Mouse (Mus musculus) hindbrain, embryonic 11.5 days (tissue): ENCODE results near the gene Mab21l3. TPM values are rescaled to one million over a fixed set of nuclear protein-coding genes. Genes with fewer than 3 reads are reported as not detected.
"Not testable (repeated sequence)": the region's sequence is repeated elsewhere in the genome, so short reads cannot be mapped to it uniquely, and the experiment has no call there.

Source experiments
- ATAC-seq: fragments of 200-750 bp; cut with Nextera tagmentation; 2 replicates; pipeline ENCODE4 v1.8.0; 2017; ENCODE audit warnings: mild to moderate bottlenecking, moderate TSS enrichment, moderate library complexity; ENCODE audit not compliant: low FRiP score
- DNase-seq: peaks from one replicate; pipeline ENCODE4 v3.0.0-alpha.2; 2015; ENCODE audit warnings: low spot score
- H3K27ac ChIP-seq: fragments of 300-500 bp; sonication (generic); 2 replicates; pipeline ENCODE4 v1.5.1; 2014; ENCODE audit warnings: mild to moderate bottlenecking, low read depth, low read length
- H3K27me3 ChIP-seq: fragments of 300-500 bp; sonication (generic); 2 replicates; pipeline ENCODE4 v1.6.1; 2014; ENCODE audit warnings: mild to moderate bottlenecking, low read length, moderate library complexity, mixed read lengths; ENCODE audit not compliant: control insufficient read depth, insufficient read depth
- H3K36me3 ChIP-seq: fragments of 300-500 bp; sonication (generic); 2 replicates; pipeline ENCODE4 v1.6.1; 2014; ENCODE audit warnings: mild to moderate bottlenecking, low read length, moderate library complexity, mixed read lengths; ENCODE audit not compliant: control insufficient read depth, insufficient read depth
- H3K4me1 ChIP-seq: fragments of 300-500 bp; sonication (generic); replicated peaks from 2 replicates; pipeline ENCODE4 v1.6.1; 2014; ENCODE audit warnings: low read length, mixed read lengths; ENCODE audit not compliant: control insufficient read depth, insufficient read depth
- H3K4me2 ChIP-seq: fragments of 300-500 bp; sonication (generic); replicated peaks from 2 replicates; pipeline ENCODE4 v1.6.1; 2014; ENCODE audit warnings: mild to moderate bottlenecking, low read depth, low read length
- H3K4me3 ChIP-seq: fragments of 300-500 bp; sonication (generic); 2 replicates; pipeline ENCODE4 v1.5.1; 2014; ENCODE audit warnings: low read depth, low read length
- H3K9ac ChIP-seq: fragments of 300-500 bp; sonication (generic); 2 replicates; pipeline ENCODE4 v1.6.1; 2014; ENCODE audit warnings: low read depth, low read length
- H3K9me3 ChIP-seq: fragments of 300-500 bp; sonication (generic); 2 replicates; pipeline ENCODE4 v1.6.1; 2016; ENCODE audit warnings: low read length; ENCODE audit not compliant: control insufficient read depth
- WGBS: fragments of 180-500 bp; shearing (Covaris S2); extraction: QIAGEN DNeasy Blood & Tissue Kit; methylation state at CpG from one replicate; pipeline ENCODE4 v1.1.7; 2014; 5-methylcytosine and 5-hydroxymethylcytosine counted together
- polyA plus RNA-seq: library from polyadenylated mRNA; unstranded; fragments of >200 nt; fragmentation: Nextera tagmentation; extraction: Ambion mirVana; gene quantifications from 2 replicates; pipeline ENCODE4 v1.2.1, GENCODE M21; 2014

Gene Mab21l3
- polyA plus RNA-seq, 1 experiment from 2014 or later: 0.59 TPM

- ATAC-seq (no peak), DNase-seq (no peak)
- Histone ChIP-seq H3K27ac (no peak overlapping the region), H3K9me3 (no peaks in the 10 kb centered on the region), H3K4me3 (no peak overlapping the region), H3K36me3 (no peaks in the 10 kb centered on the region), H3K4me2 (no peak overlapping the region), H3K27me3 (no peaks in the 10 kb centered on the region), H3K4me1 (no peaks in the 10 kb centered on the region), H3K9ac (no peak overlapping the region)
- 34% methylated on average over 10 of the region's 10 CpGs for whole genome bisulfite sequencing
Measured at GRCm38 (mm10) chr3:101831189-101831858, 17.4 kb downstream of the Mab21l3 start.

DNA sequence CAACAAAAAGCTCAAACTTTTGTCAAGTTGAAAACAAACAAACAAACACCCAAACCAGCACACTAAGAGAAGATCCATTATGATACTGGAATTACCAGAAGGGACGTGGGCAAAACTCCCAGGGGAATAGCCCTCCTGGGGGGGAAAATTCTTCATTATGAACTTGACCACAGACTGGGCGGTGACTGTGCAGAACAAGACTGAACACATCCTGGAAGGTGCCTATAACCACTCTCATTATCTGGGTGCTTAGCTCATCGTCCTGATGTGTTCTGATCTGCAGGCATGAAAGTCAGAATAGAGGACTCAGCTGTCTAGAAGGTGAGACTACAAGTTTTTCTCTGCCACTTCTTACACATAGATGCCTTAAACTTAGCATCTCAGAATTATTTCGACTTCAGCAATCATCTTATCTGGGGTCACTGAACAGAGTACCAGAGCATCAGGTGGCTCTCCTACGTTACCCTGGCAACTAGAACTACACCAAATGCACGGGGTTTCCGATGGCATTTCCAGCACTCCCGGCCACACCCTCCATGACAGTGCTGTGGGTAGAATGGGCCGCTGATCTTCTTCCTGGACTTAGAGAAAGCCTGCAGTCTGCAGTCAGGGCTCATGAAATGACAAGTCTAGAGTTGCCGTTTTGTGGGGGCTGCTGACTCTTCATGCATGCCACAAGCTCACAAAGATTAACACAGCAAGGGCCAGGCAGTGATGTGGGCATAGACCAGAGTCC, 18.7 kb downstream of the Mab21l3 start:
- Histone ChIP-seq H3K4me3 (no peak overlapping the region), H3K36me3 (no peaks in the 10 kb centered on the region), H3K27me3 (no peaks in the 10 kb centered on the region), H3K9me3 (no peaks in the 10 kb centered on the region), H3K9ac (no peak overlapping the region), H3K27ac (no peak overlapping the region), H3K4me2 (no peak overlapping the region), H3K4me1 (no peaks in the 10 kb centered on the region)
- 79% methylated on average over 10 of the region's 10 CpGs for WGBS
- DNase-seq (no peak), ATAC-seq (no peak)

DNA sequence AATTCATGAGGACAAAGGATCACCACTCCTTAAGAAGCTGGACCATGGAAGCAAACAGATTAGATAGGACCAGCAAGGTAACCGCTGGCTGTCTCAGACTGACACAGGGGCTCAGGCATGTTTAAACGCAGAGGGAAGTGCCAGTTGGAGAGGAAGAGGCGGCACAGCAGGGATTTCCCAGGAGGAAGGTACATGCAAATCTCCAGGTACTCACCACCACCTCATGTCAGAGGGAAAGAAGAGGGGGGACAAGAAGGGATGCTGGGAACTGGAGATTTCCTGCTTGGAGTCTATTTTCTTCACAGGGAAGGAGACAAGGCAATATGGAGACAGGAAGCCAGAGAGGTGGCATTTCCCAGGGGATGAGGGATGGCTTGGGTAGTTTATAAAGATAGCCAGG, 20.2 kb downstream of the Mab21l3 start:
- no peak overlapping the region for H3K27ac ChIP-seq
- WGBS: 53% methylated on average over 3 of the region's 3 CpGs
- no peak for DNase-seq

GRCm38 (mm10) chr3:101827220-101827715, 21.5 kb downstream of the Mab21l3 start:
- no peak overlapping the region for H3K27ac ChIP-seq
- H3K9ac ChIP-seq: no peak overlapping the region
- no peaks in the 10 kb centered on the region for H3K4me1 ChIP-seq
- ATAC-seq (no peak), DNase-seq (no peak)
- WGBS: 83% methylated on average over 6 of the region's 6 CpGs
- no peak overlapping the region for H3K4me3 ChIP-seq
- H3K9me3 ChIP-seq: no peaks in the 10 kb centered on the region
- H3K4me2 ChIP-seq: no peak overlapping the region
- H3K27me3 ChIP-seq: no peaks in the 10 kb centered on the region
- H3K36me3 ChIP-seq: no peaks in the 10 kb centered on the region

More for the DNA sequence above, 20.2 kb downstream of the Mab21l3 start:
- no peak overlapping the region for H3K4me3 ChIP-seq
- ATAC-seq: no peak
- H3K4me1 ChIP-seq: no peaks in the 10 kb centered on the region
- H3K9me3 ChIP-seq: no peaks in the 10 kb centered on the region
- H3K27me3 ChIP-seq: no peaks in the 10 kb centered on the region
- H3K36me3 ChIP-seq: no peaks in the 10 kb centered on the region
- H3K4me2 ChIP-seq: no peak overlapping the region
- H3K9ac ChIP-seq: no peak overlapping the region

DNA sequence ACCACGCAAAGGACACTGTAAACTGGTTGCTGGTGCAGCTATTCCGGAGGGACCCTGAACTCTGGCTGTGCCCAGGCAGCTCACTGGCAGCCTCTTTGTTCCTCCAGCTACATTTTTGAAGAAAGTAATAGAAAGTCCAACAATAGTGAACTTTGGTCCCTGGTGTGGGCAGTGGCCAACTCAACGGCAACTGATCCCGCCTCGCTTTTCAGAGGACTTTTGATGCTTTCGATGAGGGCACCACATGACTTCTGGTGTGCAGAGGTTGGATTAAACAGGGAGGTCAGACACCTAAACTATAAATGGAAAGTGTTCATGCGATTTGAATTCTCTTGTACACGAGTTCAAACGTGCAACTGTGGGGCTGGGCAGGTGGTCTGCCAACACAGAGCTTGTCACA, 24.4 kb downstream of the Mab21l3 start:
- Histone ChIP-seq H3K9me3 (no peaks in the 10 kb centered on the region), H3K4me1 (no peaks in the 10 kb centered on the region), H3K27ac (no peak overlapping the region), H3K4me3 (no peak overlapping the region), H3K4me2 (no peak overlapping the region), H3K9ac (no peak overlapping the region), H3K27me3 (no peaks in the 10 kb centered on the region), H3K36me3 (no peaks in the 10 kb centered on the region)
- DNase-seq: no peak
- no peak for ATAC-seq
- 87% methylated on average over 9 of the region's 9 CpGs for WGBS

DNA sequence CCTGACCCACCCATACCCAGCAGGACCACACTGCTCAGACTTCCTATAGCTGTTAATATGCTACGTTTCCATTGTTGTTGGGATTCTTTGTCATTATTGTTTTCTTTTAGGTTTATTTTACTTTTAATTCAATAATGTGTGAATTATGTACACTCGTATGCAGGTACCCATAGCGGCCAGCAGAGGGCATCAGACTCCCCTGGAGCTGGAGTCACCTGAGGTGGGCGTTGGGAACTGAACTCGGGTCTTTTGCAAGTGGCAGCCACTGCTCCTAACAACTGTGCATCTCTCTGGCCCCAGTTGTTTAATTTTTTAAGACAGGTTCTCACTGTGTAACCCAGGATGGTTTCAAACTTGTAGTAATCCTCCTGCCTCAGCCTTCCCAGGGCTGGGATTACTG, 26.7 kb downstream of the Mab21l3 start:
- Histone ChIP-seq H3K9ac (no peak overlapping the region), H3K27ac (no peak overlapping the region), H3K4me1 (no peaks in the 10 kb centered on the region), H3K27me3 (no peaks in the 10 kb centered on the region), H3K9me3 (no peaks in the 10 kb centered on the region), H3K36me3 (no peaks in the 10 kb centered on the region), H3K4me2 (no peak overlapping the region), H3K4me3 (no peak overlapping the region)
- 78% methylated on average over 5 of the region's 5 CpGs for WGBS
- DNase-seq (no peak), ATAC-seq (no peak)

GRCm38 (mm10) chr3:101820708-101821107, 28.1 kb downstream of the Mab21l3 start:
- H3K4me2 ChIP-seq, H3K27ac ChIP-seq, H3K9ac ChIP-seq, ATAC-seq, H3K27me3 ChIP-seq, H3K9me3 ChIP-seq, H3K4me1 ChIP-seq, DNase-seq, H3K36me3 ChIP-seq, H3K4me3 ChIP-seq: not testable (repeated sequence)
- WGBS: 84% methylated on average over 3 of the region's 3 CpGs

GRCm38 (mm10) chr3:101816006-101816405, 32.8 kb downstream of the Mab21l3 start:
- H3K9me3 ChIP-seq: no peaks in the 10 kb centered on the region
- no peak overlapping the region for H3K4me3 ChIP-seq
- no peak overlapping the region for H3K4me2 ChIP-seq
- WGBS: 92% methylated on average over 3 of the region's 3 CpGs
- no peak overlapping the region for H3K27ac ChIP-seq
- DNase-seq: no peak
- H3K9ac ChIP-seq: no peak overlapping the region
- no peaks in the 10 kb centered on the region for H3K4me1 ChIP-seq
- H3K27me3 ChIP-seq: no peaks in the 10 kb centered on the region
- H3K36me3 ChIP-seq: no peaks in the 10 kb centered on the region
- ATAC-seq: no peak

DNA sequence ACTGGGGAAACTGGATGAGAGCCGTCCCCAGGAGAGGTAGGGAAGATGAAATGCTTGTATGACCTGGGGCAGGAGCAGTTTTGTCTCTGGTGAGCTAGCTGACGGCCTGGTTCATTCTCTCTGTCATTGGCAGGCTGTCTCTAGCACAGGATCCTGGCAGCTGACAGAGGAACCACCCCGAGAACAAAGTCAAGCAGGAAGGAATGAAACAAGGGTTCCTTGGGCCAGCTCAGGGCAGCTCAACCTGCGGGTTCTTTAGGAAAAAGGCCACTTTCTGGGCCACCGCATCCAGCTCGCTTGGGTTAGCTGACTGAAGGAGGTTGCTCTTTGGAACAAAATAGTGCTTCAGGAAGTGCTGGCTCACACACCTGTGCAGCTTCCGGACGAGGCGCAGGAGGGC, 34.0 kb downstream of the Mab21l3 start:
- ATAC-seq (no peak), DNase-seq (no peak)
- Histone ChIP-seq H3K27me3 (no peaks in the 10 kb centered on the region), H3K27ac (no peak overlapping the region), H3K4me3 (no peak overlapping the region), H3K9me3 (no peaks in the 10 kb centered on the region), H3K4me2 (no peak overlapping the region), H3K36me3 (no peaks in the 10 kb centered on the region), H3K9ac (no peak overlapping the region), H3K4me1 (no peaks in the 10 kb centered on the region)
- 84% methylated on average over 9 of the region's 9 CpGs for WGBS
